Mouse (Mus musculus): Measurements from ENCODE around the gene Tas1r2. TPM values are rescaled to one million over a fixed set of nuclear protein-coding genes. Genes with fewer than 3 reads are reported as not detected.

The Tas1r2 gene
- total RNA-seq, 2 experiments from 2014 or later: not detected

DNA sequence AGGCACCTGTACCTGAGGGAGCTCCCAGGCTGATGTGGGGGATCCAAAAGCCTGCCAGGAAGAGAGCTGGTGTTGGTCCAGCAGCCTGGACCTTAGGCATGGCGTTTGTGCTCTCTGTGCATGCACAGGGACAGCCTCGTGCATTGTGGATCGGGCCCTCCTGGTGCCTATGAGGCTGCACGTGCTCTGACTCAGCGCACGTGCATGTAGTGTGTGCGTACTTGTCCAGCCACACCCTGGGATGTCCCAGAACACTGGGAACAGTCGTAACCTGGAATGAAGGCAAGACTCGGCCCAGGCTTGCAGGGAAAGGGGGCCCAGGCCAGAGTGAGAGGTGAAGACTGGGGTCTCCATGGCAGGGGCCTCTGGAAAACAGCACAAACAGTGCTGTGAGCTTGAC lies 15.5 kb upstream of the Tas1r2 start:
- intact Hi-C loops (cut with DNase I): loop anchor here (2.0 kb wide), 1 partner anchor 169 kb away; no protein-coding TSS in a partner anchor

DNA sequence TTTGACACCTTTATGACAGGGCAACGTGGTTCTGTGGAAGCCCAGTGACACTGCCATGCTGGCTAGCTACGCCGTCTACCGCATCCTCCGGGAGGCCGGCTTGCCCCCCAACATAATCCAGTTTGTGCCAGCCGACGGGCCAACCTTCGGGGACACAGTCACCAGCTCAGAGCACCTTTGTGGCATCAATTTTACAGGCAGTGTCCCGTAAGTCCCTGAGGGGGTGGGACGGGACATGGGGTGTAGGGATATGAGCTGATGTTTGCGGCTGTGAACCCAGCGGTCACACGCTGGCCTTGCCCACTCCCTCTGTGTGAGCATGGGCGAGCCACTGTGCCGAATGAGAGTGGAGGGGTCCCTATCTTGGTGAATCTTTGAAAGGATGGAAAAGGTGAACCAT lies 15.0 kb upstream of the Tas1r2 start:
- intact Hi-C loops (cut with DNase I): no loop called here
- DNase-seq: no peak

More for the DNA sequence above, 15.5 kb upstream of the Tas1r2 start:
- no peak for DNase-seq

DNA sequence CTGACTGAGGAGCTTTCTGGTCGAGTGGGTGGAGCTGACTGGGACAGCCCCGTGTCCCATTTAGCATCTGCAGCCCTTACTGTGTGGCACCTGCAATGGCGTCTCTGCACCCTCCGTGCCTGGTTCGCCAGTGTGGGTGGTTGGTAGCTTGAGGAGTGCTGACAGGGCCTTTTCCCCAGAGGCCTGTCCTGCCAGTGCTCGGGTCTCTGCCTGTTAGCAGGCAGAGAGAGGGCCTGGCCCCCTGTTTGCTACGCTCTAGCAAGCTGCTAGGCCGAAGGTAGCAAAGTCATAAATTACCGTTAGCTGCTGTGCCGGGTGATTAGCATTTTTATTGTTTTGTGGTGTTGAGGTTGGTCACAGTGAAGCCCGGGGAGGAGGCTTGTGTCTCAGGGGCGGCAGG lies 13.5 kb upstream of the Tas1r2 start:
- no peak for DNase-seq
- intact Hi-C loops (cut with DNase I): no loop called here

DNA sequence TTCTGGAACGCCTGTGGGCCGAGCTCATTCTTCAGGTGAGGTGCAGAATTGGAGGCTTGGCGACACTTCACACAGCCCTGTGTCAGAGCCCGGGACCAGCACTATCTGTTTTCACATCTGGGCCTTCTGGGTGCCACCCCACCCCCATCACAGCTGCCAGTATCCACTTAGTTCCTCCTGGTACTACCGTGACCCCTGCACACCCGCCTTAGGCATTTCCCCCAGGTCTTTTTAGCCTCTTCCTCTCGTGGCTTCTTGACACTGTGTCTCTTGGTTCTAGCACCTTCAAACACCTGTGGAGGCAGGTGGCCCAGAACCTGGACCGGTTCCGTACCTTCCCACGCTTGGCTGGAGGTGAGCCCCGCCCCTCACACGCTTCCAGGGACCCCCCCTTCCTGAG lies 13.0 kb upstream of the Tas1r2 start:
- no peak for DNase-seq
- intact Hi-C loops (cut with DNase I): no loop called here

DNA sequence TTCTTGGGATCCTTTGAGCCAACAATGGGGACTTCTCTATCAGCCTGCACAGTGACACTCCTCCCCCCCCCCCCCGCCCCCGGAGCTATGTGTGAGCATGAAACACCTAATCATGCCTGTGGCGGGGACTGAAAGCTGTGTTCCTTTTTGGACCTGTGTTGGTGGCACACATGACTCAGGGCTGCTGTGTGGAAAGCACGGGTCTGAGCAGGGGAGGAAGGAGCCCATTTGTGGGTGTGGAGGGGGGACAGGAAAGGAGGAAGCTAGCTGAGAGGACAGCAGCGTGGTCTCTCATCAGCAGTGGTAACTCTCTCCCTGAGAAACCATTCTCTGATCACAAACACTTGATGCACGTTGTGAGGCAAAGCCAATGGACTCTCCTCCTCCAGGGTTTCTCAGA lies 12.6 kb upstream of the Tas1r2 start:
- no peak for DNase-seq
- intact Hi-C loops (cut with DNase I): no loop called here

DNA sequence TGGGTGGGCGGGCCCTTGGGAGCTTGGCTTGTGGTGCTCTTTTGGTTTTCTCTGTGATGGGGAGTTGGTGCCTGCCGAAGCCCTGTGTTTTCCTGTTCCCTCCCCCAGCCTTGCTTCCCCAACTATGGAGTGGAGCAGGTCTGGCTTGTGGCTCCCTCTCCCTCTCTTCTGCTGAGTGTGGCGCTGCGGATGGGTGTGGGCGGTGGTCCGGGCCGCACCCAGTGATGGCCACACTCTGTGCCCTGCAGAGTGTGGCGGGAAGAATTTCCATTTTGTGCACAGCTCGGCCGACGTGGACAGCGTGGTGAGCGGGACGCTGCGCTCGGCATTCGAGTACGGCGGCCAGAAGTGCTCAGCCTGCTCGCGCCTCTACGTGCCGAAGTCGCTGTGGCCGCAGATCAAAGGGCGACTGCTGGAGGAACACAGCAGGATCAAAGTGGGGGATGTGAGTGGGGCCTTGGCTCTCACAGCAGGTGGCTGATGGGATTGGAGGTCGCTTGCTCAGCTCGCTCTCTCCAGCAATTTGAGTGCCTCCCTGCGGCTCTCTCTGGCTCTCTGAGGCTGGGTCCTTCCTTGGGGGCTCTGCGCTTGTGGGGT lies 11.4 kb upstream of the Tas1r2 start:
- intact Hi-C loops (cut with DNase I): no loop called here
- no peak for DNase-seq

DNA sequence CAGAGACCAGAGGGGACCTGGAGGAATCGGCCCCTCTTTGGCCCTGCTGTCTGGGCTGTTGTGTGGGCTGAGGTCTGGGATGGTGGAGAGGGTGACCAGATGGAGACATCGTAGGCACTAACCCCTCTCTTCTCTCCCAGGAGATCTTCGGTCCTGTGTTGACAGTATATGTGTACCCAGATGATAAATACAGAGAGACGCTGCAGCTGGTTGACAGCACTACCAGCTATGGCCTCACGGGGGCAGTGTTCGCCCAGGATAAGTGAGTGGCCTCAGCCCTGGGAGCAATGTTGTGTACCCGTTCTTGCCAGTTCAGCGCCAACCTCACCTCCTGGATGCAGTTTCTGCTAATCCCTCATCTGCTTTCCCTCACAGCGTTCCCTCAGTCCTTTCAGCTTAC lies 9.4 kb upstream of the Tas1r2 start:
- intact Hi-C loops (cut with DNase I): loop anchor here (1.0 kb wide), 1 partner anchor 26 kb away; no protein-coding TSS in a partner anchor
- peak; percentile 65 to 74 for DNase-seq

DNA sequence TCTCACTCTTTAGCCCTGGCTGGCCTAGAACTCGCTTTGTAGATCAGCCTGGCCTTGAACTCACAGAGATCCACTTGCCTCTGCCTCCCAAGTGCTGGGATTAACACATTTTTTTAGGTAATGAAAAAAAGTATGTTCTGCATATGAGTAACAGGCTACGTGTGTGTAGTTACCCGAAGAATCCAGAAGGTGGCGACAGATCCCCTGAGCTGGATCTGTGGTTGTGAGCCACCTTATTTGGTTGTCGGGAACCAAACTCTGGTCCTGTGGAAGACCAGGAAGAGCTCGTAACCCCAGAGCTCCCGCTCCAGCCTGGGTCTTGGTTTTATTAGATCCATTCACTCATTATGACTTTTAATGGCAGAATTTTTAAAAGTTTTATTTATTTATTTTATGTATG lies 6.4 kb upstream of the Tas1r2 start:
- intact Hi-C loops (cut with DNase I): loop anchor here (5.0 kb wide), 1 partner anchor 210 kb away; no protein-coding TSS in a partner anchor
- DNase-seq: no peak

DNA sequence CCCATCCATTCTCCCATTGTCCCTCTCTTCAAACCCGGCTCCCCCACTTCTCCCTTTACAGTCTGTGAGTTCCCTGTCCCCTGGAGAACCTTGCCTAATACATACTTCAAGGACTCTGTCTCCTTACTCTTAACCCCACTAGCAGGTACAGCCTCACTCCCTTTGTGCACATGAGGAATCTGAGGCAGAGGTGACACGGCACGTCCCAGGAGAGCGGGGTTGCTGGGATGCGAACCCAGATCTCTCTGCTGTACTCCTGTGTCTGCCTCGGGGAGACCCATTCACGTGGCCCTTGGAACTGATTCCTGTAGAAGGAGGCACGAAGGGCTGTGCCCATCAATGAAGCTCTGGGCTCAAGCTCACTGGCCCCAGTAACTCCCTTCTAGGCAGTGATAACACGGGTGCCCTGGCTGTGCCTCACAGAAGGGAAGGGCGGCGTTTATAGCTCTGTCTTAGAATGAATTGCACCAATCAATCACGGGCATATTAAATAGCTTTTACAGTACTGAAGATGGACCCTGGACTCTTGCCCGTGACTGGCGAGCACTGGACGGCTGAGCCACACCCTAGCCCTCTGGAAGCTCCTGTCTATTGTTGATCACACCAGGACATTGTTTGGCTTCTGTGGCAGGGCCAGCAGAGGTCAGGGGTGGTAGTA lies 3.1 kb upstream of the Tas1r2 start:
- intact Hi-C loops (cut with DNase I): no loop called here
- DNase-seq: no peak

DNA sequence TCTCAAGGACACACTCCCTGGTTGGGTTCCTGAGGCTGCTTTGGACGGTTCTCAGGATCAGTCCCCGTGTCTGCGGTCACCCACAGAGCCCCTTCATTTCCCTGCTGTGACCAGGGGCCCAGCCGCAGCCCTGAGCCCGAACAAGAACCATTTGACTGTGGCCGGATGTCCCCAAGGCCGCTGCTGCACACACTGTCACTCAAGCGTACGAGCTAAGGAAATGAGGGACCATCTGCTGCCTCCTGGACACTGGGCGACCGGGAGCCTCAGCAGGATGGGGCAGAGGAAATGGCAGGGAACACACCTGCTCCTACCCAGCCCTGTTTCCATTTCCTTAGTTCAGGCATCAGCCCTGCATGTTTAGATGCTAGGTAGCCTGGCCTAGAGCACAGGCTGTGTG lies 2.4 kb upstream of the Tas1r2 start:
- intact Hi-C loops (cut with DNase I): no loop called here
- DNase-seq: no peak

DNA sequence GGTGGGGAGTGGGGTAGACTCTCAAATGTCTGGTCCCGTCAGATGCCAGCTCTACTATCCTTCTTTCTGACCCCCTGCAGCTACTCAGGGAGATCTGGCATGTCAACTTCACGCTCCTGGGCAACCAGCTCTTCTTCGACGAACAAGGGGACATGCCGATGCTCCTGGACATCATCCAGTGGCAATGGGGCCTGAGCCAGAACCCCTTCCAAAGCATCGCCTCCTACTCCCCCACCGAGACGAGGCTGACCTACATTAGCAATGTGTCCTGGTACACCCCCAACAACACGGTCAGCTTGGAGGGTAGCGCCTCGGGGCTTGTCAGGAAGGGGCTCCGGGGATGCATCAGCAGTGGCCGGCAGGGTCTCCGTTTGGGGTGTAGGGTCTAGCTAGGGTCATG lies 8.6 kb downstream of the Tas1r2 start:
- intact Hi-C loops (cut with DNase I): no loop called here
- DNase-seq: no peak

DNA sequence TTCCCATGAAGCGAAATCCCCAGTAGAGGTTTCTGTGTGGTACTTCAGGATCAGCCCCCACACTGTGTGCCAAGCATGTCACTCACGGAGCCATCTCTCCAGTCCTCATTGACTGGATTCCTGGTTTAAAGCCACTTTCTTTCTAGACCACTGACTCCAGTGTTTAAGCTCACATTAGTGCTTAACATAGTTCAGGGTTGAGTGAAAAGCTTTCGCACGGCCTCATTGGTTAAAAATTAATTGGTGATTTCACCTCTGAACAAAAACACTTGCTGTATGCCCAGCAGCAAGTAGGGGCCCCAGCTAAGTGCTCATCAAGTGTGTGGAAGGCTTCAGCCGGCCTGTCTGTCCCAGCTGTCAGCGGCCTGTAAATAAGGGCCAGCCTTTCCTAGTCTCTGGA lies 14.3 kb downstream of the Tas1r2 start:
- intact Hi-C loops (cut with DNase I): no loop called here
- no peak for DNase-seq

DNA sequence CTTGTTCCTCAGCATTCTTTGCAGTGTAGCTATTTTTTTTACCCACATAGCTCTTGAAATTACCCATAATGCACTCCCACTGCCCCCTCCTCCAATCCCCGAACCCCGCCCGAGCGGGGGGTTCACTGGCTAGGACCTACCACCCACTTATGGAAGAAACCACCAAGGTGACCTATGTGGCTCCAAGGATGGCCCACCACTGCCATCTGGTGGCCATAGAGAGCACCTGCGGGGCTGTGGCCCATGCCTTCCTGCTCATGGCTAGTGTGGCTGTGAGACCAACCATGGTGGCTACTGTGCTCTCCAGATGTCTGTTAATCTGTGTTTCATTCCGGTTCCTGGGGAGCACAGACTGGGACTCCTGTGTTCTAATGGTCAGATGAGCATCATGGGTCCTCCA lies 16.5 kb downstream of the Tas1r2 start:
- DNase-seq: peak; percentile 42 to 44
- intact Hi-C loops (cut with DNase I): loop anchor here (1.0 kb wide), 1 partner anchor 26 kb away; no protein-coding TSS in a partner anchor

DNA sequence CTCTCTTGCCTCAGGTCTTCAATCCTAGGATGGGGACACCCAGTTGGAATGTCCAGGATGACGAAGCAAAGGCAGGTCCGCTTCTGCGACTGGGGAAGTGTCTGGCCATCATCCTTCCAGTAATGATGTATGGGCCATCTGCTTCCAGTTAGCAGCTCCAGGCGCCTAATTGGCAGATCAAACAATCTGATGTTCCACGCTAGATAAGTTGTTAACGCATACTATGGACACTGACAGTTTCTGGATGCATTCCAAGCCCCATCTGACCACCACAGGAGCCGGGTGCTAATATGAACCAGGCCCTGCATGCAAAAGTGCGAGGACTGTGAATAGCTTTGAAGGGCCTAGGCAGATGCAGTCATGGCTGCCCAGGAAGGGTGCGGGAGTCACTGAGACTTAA lies 22.4 kb downstream of the Tas1r2 start:
- no peak for DNase-seq
- intact Hi-C loops (cut with DNase I): no loop called here

DNA sequence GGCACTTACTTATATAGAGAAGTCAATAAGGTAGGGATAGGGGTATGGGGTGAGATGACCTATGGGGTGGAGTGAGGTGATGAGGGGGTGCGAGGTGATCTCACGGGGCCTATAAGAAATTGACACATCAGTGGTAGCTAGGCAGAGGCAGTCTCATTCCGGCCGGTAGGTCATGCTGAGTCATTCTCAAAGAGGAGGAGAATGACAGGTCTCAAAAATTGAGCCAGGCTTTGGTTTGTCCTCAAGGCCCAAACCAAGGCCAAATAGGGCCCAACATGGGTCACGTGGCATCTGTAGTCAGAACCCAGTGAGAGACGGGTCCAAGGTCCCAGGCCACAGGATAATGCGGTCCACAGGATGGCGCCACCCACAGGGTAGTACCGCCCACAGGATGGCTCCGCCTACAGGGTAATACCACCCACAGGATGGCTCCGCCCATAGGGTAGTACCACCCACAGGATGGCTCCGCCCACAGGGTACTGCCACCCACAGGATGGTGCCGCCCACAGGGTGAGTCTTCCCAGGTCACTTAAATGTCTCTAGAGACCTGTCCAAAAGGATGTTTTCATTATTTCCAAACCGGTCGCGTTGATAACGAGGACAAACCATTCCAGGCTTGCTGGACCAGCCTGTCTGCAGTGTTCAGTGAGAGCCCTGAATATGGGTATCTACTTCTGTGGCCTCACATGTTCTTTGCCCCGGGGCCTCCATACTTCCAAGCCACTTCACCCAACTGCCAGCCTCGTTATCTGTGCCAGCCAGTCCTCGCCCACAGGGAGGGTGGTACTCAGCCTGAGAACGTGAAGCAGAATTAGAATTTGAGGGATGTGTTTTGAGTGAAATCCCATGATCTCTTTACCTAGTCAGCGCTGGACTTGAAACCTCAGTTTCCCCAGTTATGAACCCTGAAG lies 30.6 kb downstream of the Tas1r2 start:
- DNase-seq: no peak
- intact Hi-C loops (cut with DNase I): loop anchor here (2.0 kb wide), 1 partner anchor 175 kb away; no protein-coding TSS in a partner anchor

DNA sequence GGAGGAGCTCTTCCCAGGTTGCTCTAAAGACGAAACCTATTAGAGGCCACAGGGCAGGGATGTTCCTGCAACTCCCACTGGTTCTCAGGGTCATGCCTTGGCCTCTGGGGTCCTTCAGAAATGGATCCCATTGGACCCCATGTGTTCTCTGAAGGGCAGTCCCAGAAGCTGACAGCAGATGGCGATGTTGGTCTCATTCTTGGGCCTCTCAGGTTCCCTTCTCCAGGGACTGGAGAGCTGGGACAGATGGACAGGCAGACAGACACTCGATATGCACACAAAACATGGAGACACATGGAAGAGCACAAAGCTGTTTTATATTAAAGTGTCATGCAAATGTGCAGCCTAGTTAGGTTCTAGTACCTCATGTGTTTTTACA lies 31.3 kb downstream of the Tas1r2 start:
- intact Hi-C loops (cut with DNase I): loop anchor here (2.0 kb wide), 1 partner anchor 174 kb away; no protein-coding TSS in a partner anchor
- peak in 1 of 2 experiments; percentile 48 for DNase-seq

DNA sequence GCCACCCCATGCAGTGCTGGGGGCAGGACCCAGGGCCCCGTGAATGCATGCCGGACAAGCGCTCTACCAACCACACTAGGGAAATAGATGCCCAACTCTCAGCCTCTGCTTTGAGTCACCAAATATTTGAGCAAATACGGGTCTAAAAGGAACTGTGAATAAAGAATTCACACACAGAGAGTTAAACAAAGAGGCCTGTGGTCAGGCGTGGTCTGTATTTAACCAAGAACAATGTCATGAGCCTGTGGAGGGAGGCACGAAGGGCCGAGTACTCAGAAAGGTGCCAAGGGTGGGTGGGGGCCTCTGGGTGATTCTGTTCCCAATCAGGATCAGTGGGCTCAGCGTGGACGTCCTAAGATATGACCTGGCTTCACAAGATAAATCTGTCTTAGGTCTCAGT lies 34.7 kb downstream of the Tas1r2 start:
- intact Hi-C loops (cut with DNase I): no loop called here
- no peak for DNase-seq

DNA sequence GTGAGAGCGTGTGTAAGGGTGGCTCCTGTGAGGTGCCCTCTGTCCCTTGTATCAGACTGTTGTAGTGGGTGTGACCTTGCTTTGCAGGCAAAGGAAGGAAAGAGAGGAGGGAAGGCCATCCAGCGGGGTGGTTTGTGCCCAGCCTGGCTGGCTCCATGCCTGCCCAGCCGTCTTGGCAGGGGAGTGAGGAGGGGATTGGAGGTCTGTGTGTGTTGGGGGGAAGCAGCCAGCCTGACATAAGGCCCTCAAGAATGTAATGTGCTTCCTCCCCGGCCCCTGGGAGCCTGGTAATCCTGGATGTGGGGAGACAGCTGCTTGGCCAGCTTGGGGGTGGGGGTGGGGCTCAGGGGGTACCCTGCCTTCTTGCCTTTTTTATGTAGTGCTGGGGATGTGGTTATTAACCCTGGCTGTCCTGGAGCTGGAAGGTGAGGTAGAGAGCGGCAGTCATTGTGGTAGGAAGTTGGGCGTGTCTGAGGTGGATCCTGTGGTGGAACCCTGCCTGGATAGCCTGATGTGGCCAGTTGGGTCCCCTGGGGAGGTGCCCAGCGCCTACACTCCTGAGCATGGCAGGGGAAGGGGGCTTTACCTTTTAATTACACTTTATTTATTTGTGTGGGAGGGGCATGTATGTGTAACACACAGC lies 36.4 kb downstream of the Tas1r2 start:
- no peak for DNase-seq
- intact Hi-C loops (cut with DNase I): no loop called here

DNA sequence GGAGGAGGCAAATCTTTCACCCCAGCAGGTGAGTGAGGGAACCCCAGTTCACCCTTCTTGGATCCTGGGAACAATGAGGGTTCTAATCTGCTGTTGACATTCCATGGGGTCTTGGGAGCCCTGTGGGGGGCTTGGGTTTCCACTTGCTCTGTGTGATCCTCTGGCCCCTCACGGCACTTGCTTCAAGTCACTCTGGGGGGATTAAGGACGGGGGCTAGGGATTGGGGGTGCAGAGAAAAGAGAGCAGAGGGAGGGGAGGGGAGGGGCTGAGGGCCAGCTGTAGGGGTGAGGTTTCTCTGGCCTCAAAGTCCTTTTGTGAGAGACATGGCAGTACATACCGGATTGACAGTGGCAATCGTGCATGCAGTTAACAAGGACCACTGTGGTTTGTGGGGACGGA lies 40.0 kb downstream of the Tas1r2 start:
- no peak for DNase-seq
- intact Hi-C loops (cut with DNase I): no loop called here

DNA sequence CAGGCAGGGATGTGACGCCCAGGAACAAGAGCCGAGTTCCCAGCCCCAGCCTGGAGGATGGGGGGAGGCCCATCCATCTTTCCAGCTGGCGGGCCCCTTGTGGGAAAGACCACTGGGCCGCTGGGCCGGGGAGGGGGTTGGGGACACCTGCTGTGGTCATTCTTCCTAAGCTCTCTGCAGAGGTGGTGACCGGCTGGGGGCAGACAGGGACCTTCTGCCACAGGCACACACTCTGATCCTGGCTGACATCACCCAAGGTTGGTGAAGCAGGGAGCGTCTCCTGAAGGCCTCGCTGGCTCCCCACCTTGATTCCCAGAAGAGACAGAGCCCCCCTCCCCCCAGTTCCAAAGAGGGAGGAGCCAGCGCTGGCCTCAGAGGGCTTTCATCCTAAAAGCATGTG lies 44.4 kb downstream of the Tas1r2 start:
- intact Hi-C loops (cut with DNase I): no loop called here
- DNase-seq: no peak

DNA sequence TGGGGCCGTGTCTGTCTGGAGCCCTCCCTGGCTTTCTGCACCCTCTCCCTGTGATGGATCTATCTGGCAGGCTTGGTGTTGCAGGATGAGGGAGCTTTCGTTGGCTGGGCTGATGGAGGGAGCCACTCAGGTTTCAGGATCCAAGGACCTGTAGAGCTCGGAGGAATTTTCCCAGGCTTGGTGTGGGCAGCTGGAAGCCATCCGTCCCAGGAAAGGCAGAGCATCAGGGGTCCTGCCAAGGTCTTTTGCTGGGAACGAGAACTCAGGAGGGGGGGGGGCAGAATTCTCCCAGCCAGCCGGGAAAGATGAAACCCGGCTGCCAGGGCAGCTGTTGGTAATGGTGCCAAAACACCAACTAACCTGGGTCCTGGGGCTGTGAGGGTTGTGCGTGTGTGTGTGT lies 45.3 kb downstream of the Tas1r2 start:
- intact Hi-C loops (cut with DNase I): no loop called here
- no peak for DNase-seq
